Mouse (Mus musculus) erythroblast, embryonic 14.5 days (primary cell): Measurements from ENCODE around the gene Bicc1. TPM values are rescaled to one million over a fixed set of nuclear protein-coding genes. Genes with fewer than 3 reads are reported as not detected.

Experiments used
- H3K27me3 ChIP-seq: 2 replicates; pipeline ENCODE4 v1.6.1; 2012; ENCODE audit warnings: inconsistent platforms; ENCODE audit not compliant: control insufficient read depth
- H3K36me3 ChIP-seq: 2 replicates; pipeline ENCODE4 v1.6.1; 2012; ENCODE audit warnings: mild to moderate bottlenecking, inconsistent platforms; ENCODE audit not compliant: control insufficient read depth
- H3K4me1 ChIP-seq: 2 replicates; pipeline ENCODE4 v1.6.1; 2012; ENCODE audit warnings: inconsistent platforms; ENCODE audit not compliant: control insufficient read depth
- H3K4me3 ChIP-seq: replicated peaks from 2 replicates; pipeline ENCODE3; 2012; ENCODE audit warnings: moderate library complexity, mild to moderate bottlenecking, inconsistent platforms
- H3K9me3 ChIP-seq: 2 replicates; pipeline ENCODE4 v1.6.1; 2012; ENCODE audit warnings: low read length, inconsistent platforms, mixed read lengths; ENCODE audit not compliant: control insufficient read depth
- GATA1 ChIP-seq: IDR thresholded peaks from 2 replicates; pipeline ENCODE4 v1.6.1; 2012; ENCODE audit warnings: low read length, inconsistent platforms, mixed read lengths
- TAL1 ChIP-seq: IDR thresholded peaks from 3 replicates; pipeline ENCODE4 v1.6.1; 2012; ENCODE audit warnings: low read length, inconsistent platforms, mixed read lengths
- polyA plus RNA-seq: library from polyadenylated mRNA; stranded (reverse); fragments of >175 nt; gene quantifications from 2 replicates; pipeline ENCODE4 v1.2.3, GENCODE M21; 2012

Gene Bicc1
- polyA plus RNA-seq, 1 experiment: not detected

- Histone ChIP-seq H3K36me3 (peaks cover 10% of the 10 kb centered on the region; the same call in 1 of the 2 replicates), H3K4me3 (no peak overlapping the region), H3K4me1 (no peaks in the 10 kb centered on the region), H3K9me3 (peaks cover 81% of the 10 kb centered on the region), H3K27me3 (no peaks in the 10 kb centered on the region)
- TF ChIP-seq TAL1: no peak
- TF ChIP-seq GATA1: no peak
These were observed 223.5 kb downstream of the Bicc1 start for GRCm38 (mm10) chr10:70936008-70936407.

GRCm38 (mm10) chr10:70926126-70926525, 233.4 kb downstream of the Bicc1 start:
- no peaks in the 10 kb centered on the region for H3K4me1 ChIP-seq
- peaks cover 55% of the 10 kb centered on the region for H3K9me3 ChIP-seq
- no peak overlapping the region for H3K4me3 ChIP-seq
- peaks cover 5% of the 10 kb centered on the region; the same call in 1 of the 2 replicates for H3K36me3 ChIP-seq
- TF ChIP-seq TAL1 (no peak), GATA1 (no peak)
- no peaks in the 10 kb centered on the region for H3K27me3 ChIP-seq

- H3K4me1 ChIP-seq: no peaks in the 10 kb centered on the region
- H3K27me3 ChIP-seq: no peaks in the 10 kb centered on the region
- peaks cover 3% of the 10 kb centered on the region; the same call in 1 of the 2 replicates for H3K36me3 ChIP-seq
- H3K4me3 ChIP-seq: no peak overlapping the region
- peaks cover 55% of the 10 kb centered on the region for H3K9me3 ChIP-seq
- TF ChIP-seq TAL1 (no peak), GATA1 (no peak)
These were observed 235.2 kb downstream of the Bicc1 start for GRCm38 (mm10) chr10:70924348-70924747.

GRCm38 (mm10) chr10:70923936-70924335, 235.6 kb downstream of the Bicc1 start:
- Histone ChIP-seq H3K27me3 (no peaks in the 10 kb centered on the region), H3K9me3 (peaks cover 55% of the 10 kb centered on the region), H3K36me3 (peaks cover 3% of the 10 kb centered on the region; the same call in 1 of the 2 replicates), H3K4me1 (no peaks in the 10 kb centered on the region), H3K4me3 (no peak overlapping the region)
- TF ChIP-seq GATA1: no peak
- TF ChIP-seq TAL1: no peak

GRCm38 (mm10) chr10:70921481-70921880, 238.0 kb downstream of the Bicc1 start:
- Histone ChIP-seq H3K4me1 (no peaks in the 10 kb centered on the region), H3K36me3 (peaks cover 3% of the 10 kb centered on the region; the same call in 1 of the 2 replicates), H3K9me3 (peaks cover 55% of the 10 kb centered on the region), H3K4me3 (no peak overlapping the region), H3K27me3 (no peaks in the 10 kb centered on the region)
- no peak for TF ChIP-seq GATA1
- TF ChIP-seq TAL1: no peak

GRCm38 (mm10) chr10:70919851-70920250, 239.6 kb downstream of the Bicc1 start:
- Histone ChIP-seq H3K36me3 (no peaks in the 10 kb centered on the region), H3K4me1 (no peaks in the 10 kb centered on the region), H3K9me3 (peaks cover 59% of the 10 kb centered on the region), H3K27me3 (no peaks in the 10 kb centered on the region), H3K4me3 (no peak overlapping the region)
- TF ChIP-seq GATA1 (no peak), TAL1 (no peak)

- Histone ChIP-seq H3K27me3 (no peaks in the 10 kb centered on the region), H3K4me3 (no peak overlapping the region), H3K9me3 (peaks cover 60% of the 10 kb centered on the region), H3K36me3 (no peaks in the 10 kb centered on the region), H3K4me1 (no peaks in the 10 kb centered on the region)
- TF ChIP-seq TAL1 (no peak), GATA1 (no peak)
These were observed 240.4 kb downstream of the Bicc1 start for GRCm38 (mm10) chr10:70919031-70919663.

GRCm38 (mm10) chr10:70916697-70917096, 242.8 kb downstream of the Bicc1 start:
- Histone ChIP-seq H3K9me3 (peaks cover 52% of the 10 kb centered on the region), H3K4me3 (no peak overlapping the region)
- TF ChIP-seq GATA1 (no peak), TAL1 (no peak)

GRCm38 (mm10) chr10:70915096-70915495, 244.4 kb downstream of the Bicc1 start:
- TF ChIP-seq TAL1 (no peak), GATA1 (no peak)
- Histone ChIP-seq H3K27me3 (no peaks in the 10 kb centered on the region), H3K4me3 (no peak overlapping the region), H3K4me1 (no peaks in the 10 kb centered on the region), H3K36me3 (no peaks in the 10 kb centered on the region), H3K9me3 (peaks cover 40% of the 10 kb centered on the region)

More at GRCm38 (mm10) chr10:70916697-70917096, 242.8 kb downstream of the Bicc1 start:
- Histone ChIP-seq H3K27me3 (no peaks in the 10 kb centered on the region), H3K36me3 (no peaks in the 10 kb centered on the region), H3K4me1 (no peaks in the 10 kb centered on the region)

- Histone ChIP-seq H3K9me3 (peaks cover 52% of the 10 kb centered on the region), H3K36me3 (no peaks in the 10 kb centered on the region), H3K4me1 (no peaks in the 10 kb centered on the region), H3K27me3 (no peaks in the 10 kb centered on the region), H3K4me3 (no peak overlapping the region)
- TF ChIP-seq TAL1 (no peak), GATA1 (no peak)
These were observed 255.6 kb downstream of the Bicc1 start for GRCm38 (mm10) chr10:70903936-70904335.
